Mouse (Mus musculus) intestine, embryonic 14.5 days (tissue): ENCODE results near the gene Ntm. TPM values are rescaled to one million over a fixed set of nuclear protein-coding genes. Genes with fewer than 3 reads are reported as not detected.

ENCODE experiments used
- ATAC-seq: fragments of 200-750 bp; cut with Nextera tagmentation; replicated peaks from 2 replicates; pipeline ENCODE4 v1.8.0; 2017; ENCODE audit warnings: low read depth, moderate number of reproducible peaks, moderate TSS enrichment, moderate library complexity; ENCODE audit not compliant: low FRiP score, low TSS enrichment
- DNase-seq: peaks from one replicate; pipeline ENCODE4 v3.0.0-alpha.2; 2018; ENCODE audit warnings: low spot score
- H3K27ac ChIP-seq: fragments of 300-500 bp; sonication (generic); 2 replicates; pipeline ENCODE4 v1.5.1; 2014; ENCODE audit warnings: low read depth, mild to moderate bottlenecking, control low read depth
- H3K27me3 ChIP-seq: fragments of 300-500 bp; sonication (generic); replicated peaks from 2 replicates; pipeline ENCODE4 v1.6.1; 2014; ENCODE audit warnings: low read length, control low read depth; ENCODE audit not compliant: control insufficient read depth, insufficient read depth
- H3K36me3 ChIP-seq: fragments of 300-500 bp; sonication (generic); 2 replicates; pipeline ENCODE4 v1.6.1; 2014; ENCODE audit warnings: low read length, control low read depth; ENCODE audit not compliant: control insufficient read depth, insufficient read depth
- H3K4me1 ChIP-seq: fragments of 300-500 bp; sonication (generic); replicated peaks from 2 replicates; pipeline ENCODE4 v1.6.1; 2014; ENCODE audit warnings: low read length, control low read depth, mixed read lengths; ENCODE audit not compliant: control insufficient read depth, insufficient read depth
- H3K4me2 ChIP-seq: fragments of 300-500 bp; sonication (generic); 2 replicates; pipeline ENCODE4 v1.6.1; 2014; ENCODE audit warnings: low read length
- H3K4me3 ChIP-seq: fragments of 300-500 bp; sonication (generic); 2 replicates; pipeline ENCODE4 v1.5.1; 2014; ENCODE audit warnings: low read depth, low read length, control low read depth, mixed read lengths
- H3K9ac ChIP-seq: fragments of 300-500 bp; sonication (generic); 2 replicates; pipeline ENCODE4 v1.6.1; 2014; ENCODE audit warnings: mild to moderate bottlenecking, low read length
- H3K9me3 ChIP-seq: fragments of 300-500 bp; sonication (generic); 2 replicates; pipeline ENCODE4 v1.6.1; 2016; ENCODE audit warnings: low read length, control low read depth; ENCODE audit not compliant: control insufficient read depth
- WGBS: fragments of 180-500 bp; shearing (Covaris S2); extraction: QIAGEN DNeasy Blood & Tissue Kit; methylation state at CpG from one replicate; pipeline ENCODE4 v1.1.7; 2014; 5-methylcytosine and 5-hydroxymethylcytosine counted together
- polyA plus RNA-seq: library from polyadenylated mRNA; unstranded; fragments of >200 nt; fragmentation: Nextera tagmentation; extraction: Ambion mirVana; gene quantifications from 2 replicates; pipeline ENCODE4 v1.2.1, GENCODE M21; 2014

Ntm gene
- polyA plus RNA-seq, 1 experiment from 2014 or later = 11.6 TPM

DNA sequence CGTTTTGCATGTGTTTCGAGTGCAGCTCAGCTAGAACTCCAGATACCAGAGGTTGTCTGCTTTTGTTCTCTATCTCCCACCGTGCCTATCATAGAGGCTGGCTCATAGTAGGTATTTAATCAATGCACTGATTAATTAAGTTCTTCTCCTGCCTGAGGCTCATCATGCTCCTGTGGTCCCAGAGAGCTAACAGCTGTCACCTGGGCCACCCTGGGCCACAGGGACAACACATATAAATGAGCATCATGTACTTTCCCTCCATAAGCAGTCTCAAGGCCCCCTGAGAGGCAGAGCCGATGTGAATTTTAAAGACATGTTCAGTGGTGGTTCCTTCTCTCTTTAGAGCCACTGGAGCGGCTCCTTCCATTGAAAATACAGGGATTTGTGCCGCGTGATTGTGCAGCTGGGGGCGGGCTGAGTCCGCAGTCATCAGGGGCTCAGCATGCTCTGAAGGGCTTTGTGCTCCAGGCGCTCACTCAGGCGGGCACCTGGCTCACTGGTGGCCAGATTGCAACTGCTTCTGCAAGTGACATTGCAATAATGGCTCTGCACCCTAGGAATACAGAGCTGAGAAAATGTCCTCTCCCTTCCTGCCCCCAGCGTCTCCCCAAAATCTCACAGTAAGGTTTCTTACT is 160.8 kb downstream of the Ntm start:
- Histone ChIP-seq H3K9ac (no peak overlapping the region), H3K4me3 (no peak overlapping the region), H3K27me3 (no peaks in the 10 kb centered on the region), H3K9me3 (no peaks in the 10 kb centered on the region), H3K4me2 (no peak overlapping the region), H3K27ac (no peak overlapping the region), H3K36me3 (no peaks in the 10 kb centered on the region), H3K4me1 (no peaks in the 10 kb centered on the region)
- ATAC-seq (no peak), DNase-seq (no peak)
- 62% methylated on average over 12 of the region's 12 CpGs for WGBS

DNA sequence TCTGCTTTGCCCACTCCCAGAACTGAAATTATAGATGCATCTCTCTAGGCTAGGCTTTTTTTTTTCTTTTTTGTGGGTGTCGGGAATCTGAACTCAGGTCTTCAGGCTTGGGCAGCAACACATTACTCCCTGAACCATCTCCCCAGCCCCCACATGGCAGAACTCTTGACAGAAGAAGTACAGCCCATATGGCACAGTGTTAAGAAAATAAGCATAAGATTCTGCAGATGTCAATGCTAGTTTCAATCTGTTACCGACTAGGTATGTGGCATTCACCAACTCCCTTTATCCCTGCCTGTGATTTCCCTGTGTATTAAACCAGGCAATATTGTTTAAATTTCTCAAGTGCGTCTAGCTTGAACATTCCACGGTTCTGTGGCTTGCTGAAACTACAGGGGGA is 166.7 kb downstream of the Ntm start:
- H3K4me2 ChIP-seq = no peak overlapping the region
- no peaks in the 10 kb centered on the region for H3K4me1 ChIP-seq
- H3K9me3 ChIP-seq = no peaks in the 10 kb centered on the region
- ATAC-seq = no peak
- no peak for DNase-seq
- H3K27me3 ChIP-seq = no peaks in the 10 kb centered on the region
- H3K36me3 ChIP-seq = no peaks in the 10 kb centered on the region
- H3K9ac ChIP-seq = no peak overlapping the region
- H3K4me3 ChIP-seq = no peak overlapping the region
- WGBS = 60% methylated on average over 4 of the region's 4 CpGs
- H3K27ac ChIP-seq = no peak overlapping the region

GRCm38 (mm10) chr9:29791199-29791915 is 171.6 kb downstream of the Ntm start:
- no peak overlapping the region for H3K4me2 ChIP-seq
- H3K4me3 ChIP-seq = no peak overlapping the region
- no peak overlapping the region for H3K9ac ChIP-seq
- no peak for ATAC-seq
- H3K27me3 ChIP-seq = no peaks in the 10 kb centered on the region
- no peaks in the 10 kb centered on the region for H3K36me3 ChIP-seq
- no peaks in the 10 kb centered on the region for H3K4me1 ChIP-seq
- WGBS = 69% methylated on average over 10 of the region's 10 CpGs
- H3K9me3 ChIP-seq = no peaks in the 10 kb centered on the region
- no peak for DNase-seq
- no peak overlapping the region for H3K27ac ChIP-seq

GRCm38 (mm10) chr9:29790017-29790416 is 172.9 kb downstream of the Ntm start:
- Histone ChIP-seq H3K27ac (no peak overlapping the region), H3K4me1 (no peaks in the 10 kb centered on the region), H3K9me3 (no peaks in the 10 kb centered on the region), H3K36me3 (no peaks in the 10 kb centered on the region), H3K4me2 (no peak overlapping the region), H3K9ac (no peak overlapping the region), H3K4me3 (no peak overlapping the region), H3K27me3 (no peaks in the 10 kb centered on the region)
- ATAC-seq = no peak
- 84% methylated on average over 4 of the region's 4 CpGs for WGBS
- no peak for DNase-seq

- no peak for ATAC-seq
- no peak overlapping the region for H3K9ac ChIP-seq
- H3K27me3 ChIP-seq = no peaks in the 10 kb centered on the region
- H3K27ac ChIP-seq = no peak overlapping the region
- DNase-seq = no peak
- H3K36me3 ChIP-seq = no peaks in the 10 kb centered on the region
- H3K9me3 ChIP-seq = no peaks in the 10 kb centered on the region
- 89% methylated on average over 9 of the region's 9 CpGs for WGBS
- no peak overlapping the region for H3K4me2 ChIP-seq
- H3K4me1 ChIP-seq = no peaks in the 10 kb centered on the region
- H3K4me3 ChIP-seq = no peak overlapping the region
These were observed 174.1 kb downstream of the Ntm start for GRCm38 (mm10) chr9:29788855-29789254.

DNA sequence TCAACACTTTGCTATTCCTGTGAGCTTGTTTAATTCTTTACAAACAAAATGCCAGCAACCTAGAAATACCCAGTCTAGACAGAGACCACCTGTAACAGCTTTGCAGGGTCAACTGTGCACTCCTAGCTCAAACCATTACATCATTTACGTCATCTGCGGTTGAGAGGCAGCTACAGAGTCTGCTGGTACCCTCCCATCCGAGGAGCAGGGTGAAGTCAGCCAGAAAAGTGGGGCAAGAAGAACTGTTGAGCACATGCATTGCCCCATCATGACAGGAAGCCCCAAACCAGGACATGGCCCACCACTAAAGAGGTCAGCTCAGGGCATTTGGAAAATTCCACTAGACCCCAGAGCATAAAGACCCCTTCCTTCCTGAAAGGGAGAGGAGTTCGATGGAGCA is 175.5 kb downstream of the Ntm start:
- WGBS = 57% methylated on average over 4 of the region's 4 CpGs
- no peaks in the 10 kb centered on the region for H3K9me3 ChIP-seq

GRCm38 (mm10) chr9:29782697-29783096 is 180.2 kb downstream of the Ntm start:
- H3K4me1 ChIP-seq = no peaks in the 10 kb centered on the region
- no peak for DNase-seq

More for the DNA sequence above, 175.5 kb downstream of the Ntm start:
- Histone ChIP-seq H3K27me3 (no peaks in the 10 kb centered on the region), H3K36me3 (no peaks in the 10 kb centered on the region), H3K4me1 (no peaks in the 10 kb centered on the region), H3K27ac (no peak overlapping the region), H3K4me3 (no peak overlapping the region), H3K9ac (no peak overlapping the region), H3K4me2 (no peak overlapping the region)
- DNase-seq (no peak), ATAC-seq (no peak)

GRCm38 (mm10) chr9:29779739-29780138 is 183.2 kb downstream of the Ntm start:
- ATAC-seq = no peak
- H3K9ac ChIP-seq = no peak overlapping the region
- no peak for DNase-seq
- 80% methylated on average over 7 of the region's 7 CpGs for WGBS
- no peak overlapping the region for H3K4me2 ChIP-seq
- H3K9me3 ChIP-seq = no peaks in the 10 kb centered on the region
- H3K4me1 ChIP-seq = no peaks in the 10 kb centered on the region
- H3K36me3 ChIP-seq = no peaks in the 10 kb centered on the region
- no peak overlapping the region for H3K4me3 ChIP-seq
- H3K27ac ChIP-seq = no peak overlapping the region
- H3K27me3 ChIP-seq = no peaks in the 10 kb centered on the region

More at GRCm38 (mm10) chr9:29782697-29783096, 180.2 kb downstream of the Ntm start:
- Histone ChIP-seq H3K4me3 (no peak overlapping the region), H3K36me3 (no peaks in the 10 kb centered on the region), H3K27ac (no peak overlapping the region), H3K27me3 (no peaks in the 10 kb centered on the region), H3K4me2 (no peak overlapping the region), H3K9ac (no peak overlapping the region), H3K9me3 (no peaks in the 10 kb centered on the region)
- 81% methylated on average over 4 of the region's 4 CpGs for WGBS
- no peak for ATAC-seq

GRCm38 (mm10) chr9:29776951-29777350 is 186.0 kb downstream of the Ntm start:
- no peak overlapping the region for H3K27ac ChIP-seq

More at GRCm38 (mm10) chr9:29776951-29777350, 186.0 kb downstream of the Ntm start:
- ATAC-seq = no peak
- H3K36me3 ChIP-seq = no peaks in the 10 kb centered on the region
- no peaks in the 10 kb centered on the region for H3K27me3 ChIP-seq
- H3K9me3 ChIP-seq = no peaks in the 10 kb centered on the region
- no peak overlapping the region for H3K4me2 ChIP-seq
- H3K9ac ChIP-seq = no peak overlapping the region
- WGBS = 95% methylated on average over 3 of the region's 3 CpGs
- H3K4me1 ChIP-seq = 0 out of 2 replicates have a peak, but pooled peaks cover 4% of the 10 kb centered on the region
- H3K4me3 ChIP-seq = no peak overlapping the region
- no peak for DNase-seq
